Mouse (Mus musculus) forebrain, embryonic 14.5 days (tissue): ENCODE measurements at regions not wholly inside any gene's neighbourhood (a gene's known extent, or its start where the extent isn't known, plus 50 kb on each side); places are given as distances from the start of the nearest gene placed in this dataset.

Experiments used
- ATAC-seq: fragments of 200-750 bp; cut with Nextera tagmentation; 2 replicates; pipeline ENCODE4 v1.8.0; 2017; ENCODE audit warnings: mild to moderate bottlenecking, moderate library complexity
- DNase-seq: peaks from one replicate; pipeline ENCODE4 v3.0.0-alpha.2; 2015; ENCODE audit warnings: low spot score
- H3K27ac ChIP-seq: fragments of 300-500 bp; sonication (generic); 2 replicates; pipeline ENCODE4 v1.5.1; 2014; ENCODE audit warnings: low read depth, mild to moderate bottlenecking, control low read depth, low read length, moderate library complexity
- H3K27me3 ChIP-seq: fragments of 300-500 bp; sonication (generic); replicated peaks from 2 replicates; pipeline ENCODE4 v1.6.1; 2014; ENCODE audit warnings: low read length, control low read depth, mixed read lengths; ENCODE audit not compliant: control insufficient read depth, insufficient read depth
- H3K36me3 ChIP-seq: fragments of 300-500 bp; sonication (generic); 2 replicates; pipeline ENCODE4 v1.6.1; 2014; ENCODE audit warnings: low read length, control low read depth; ENCODE audit not compliant: control insufficient read depth, insufficient read depth
- H3K4me1 ChIP-seq: fragments of 300-500 bp; sonication (generic); 2 replicates; pipeline ENCODE4 v1.6.1; 2014; ENCODE audit warnings: antibody characterized with exemption, low read length, control low read depth; ENCODE audit not compliant: control insufficient read depth, insufficient read depth
- H3K4me2 ChIP-seq: fragments of 300-500 bp; sonication (generic); 2 replicates; pipeline ENCODE4 v1.6.1; 2014; ENCODE audit warnings: mild to moderate bottlenecking, control low read depth, low read length
- H3K4me3 ChIP-seq: fragments of 300-500 bp; sonication (generic); 2 replicates; pipeline ENCODE4 v1.5.1; 2014; ENCODE audit warnings: low read depth, low read length, control low read depth
- H3K9ac ChIP-seq: fragments of 300-500 bp; sonication (generic); 2 replicates; pipeline ENCODE4 v1.6.1; 2014; ENCODE audit warnings: mild to moderate bottlenecking, low read length, control low read depth, moderate library complexity
- H3K9me3 ChIP-seq: fragments of 300-500 bp; sonication (generic); replicated peaks from 2 replicates; pipeline ENCODE4 v1.6.1; 2016; ENCODE audit warnings: low read length, control low read depth, mixed read lengths; ENCODE audit not compliant: control insufficient read depth
- WGBS: fragments of 180-500 bp; shearing (Covaris S2); extraction: QIAGEN DNeasy Blood & Tissue Kit; methylation state at CpG from one replicate; pipeline ENCODE4 v1.1.7; 2014; 5-methylcytosine and 5-hydroxymethylcytosine counted together

GRCm38 (mm10) chr16:28089489-28090134 lies 663.3 kb downstream of the Fgf12 start:
- Histone ChIP-seq H3K4me1 (0 out of 2 replicates have a peak, but pooled peaks cover 4% of the 10 kb centered on the region), H3K4me2 (no peak overlapping the region), H3K36me3 (no peaks in the 10 kb centered on the region), H3K4me3 (no peak overlapping the region), H3K9ac (no peak overlapping the region), H3K9me3 (no peaks in the 10 kb centered on the region), H3K27me3 (no peaks in the 10 kb centered on the region), H3K27ac (peak overlapping the region; percentile 46; the same call in 1 of the 2 replicates)
- WGBS, result 17% methylated on average over 6 of the region's 6 CpGs
- peak; percentile 61 for DNase-seq
- ATAC-seq, result peak; percentile 55

- Histone ChIP-seq H3K4me1 (peaks cover 11% of the 10 kb centered on the region), H3K4me3 (no peak overlapping the region), H3K4me2 (no peak overlapping the region), H3K36me3 (no peaks in the 10 kb centered on the region), H3K27ac (no peak overlapping the region), H3K9me3 (no peaks in the 10 kb centered on the region), H3K27me3 (no peaks in the 10 kb centered on the region), H3K9ac (0 out of 2 replicates have a peak overlapping the region, but pooled peaks have one; percentile 17)
- DNase-seq, result peak; percentile 55
- WGBS, result 48% methylated on average over 9 of the region's 9 CpGs
- peak; percentile 65 for ATAC-seq
These were observed 648.4 kb downstream of the Fgf12 start for GRCm38 (mm10) chr16:28104255-28105076.

GRCm38 (mm10) chr16:28105085-28105484 lies 647.8 kb downstream of the Fgf12 start:
- Histone ChIP-seq H3K36me3 (no peaks in the 10 kb centered on the region), H3K4me1 (peaks cover 14% of the 10 kb centered on the region), H3K27me3 (no peaks in the 10 kb centered on the region), H3K4me3 (no peak overlapping the region), H3K4me2 (no peak overlapping the region), H3K9ac (0 out of 2 replicates have a peak overlapping the region, but pooled peaks have one; percentile 17), H3K27ac (no peak overlapping the region; the same call in 1 of the 2 replicates), H3K9me3 (no peaks in the 10 kb centered on the region)
- 79% methylated on average over 7 of the region's 7 CpGs for WGBS
- DNase-seq (peak; percentile 19), ATAC-seq (peak; percentile 18; the same call in 1 of the 2 replicates)

GRCm38 (mm10) chr16:28105866-28106265 lies 647.0 kb downstream of the Fgf12 start:
- no peaks in the 10 kb centered on the region for H3K36me3 ChIP-seq
- no peak overlapping the region for H3K4me2 ChIP-seq
- no peak overlapping the region for H3K4me3 ChIP-seq
- no peak overlapping the region for H3K9ac ChIP-seq
- no peak for ATAC-seq
- H3K9me3 ChIP-seq, result no peaks in the 10 kb centered on the region
- WGBS, result 9% methylated on average over 7 of the region's 7 CpGs
- DNase-seq, result peak; percentile 36
- no peaks in the 10 kb centered on the region for H3K27me3 ChIP-seq
- no peak overlapping the region for H3K27ac ChIP-seq
- peaks cover 15% of the 10 kb centered on the region for H3K4me1 ChIP-seq

GRCm38 (mm10) chr16:28109771-28110170 lies 643.1 kb downstream of the Fgf12 start:
- DNase-seq, result peak; percentile 21
- WGBS, result 15% methylated on average over 1 of the region's 1 CpGs
- peak; percentile 56 for ATAC-seq
- no peaks in the 10 kb centered on the region for H3K36me3 ChIP-seq
- no peak overlapping the region for H3K9ac ChIP-seq
- H3K4me1 ChIP-seq, result peaks cover 15% of the 10 kb centered on the region
- peaks cover 3% of the 10 kb centered on the region; the same call in 1 of the 2 replicates for H3K9me3 ChIP-seq
- H3K4me3 ChIP-seq, result no peak overlapping the region
- H3K4me2 ChIP-seq, result no peak overlapping the region
- 0 out of 2 replicates have a peak overlapping the region, but pooled peaks have one; percentile 58 for H3K27ac ChIP-seq
- H3K27me3 ChIP-seq, result no peaks in the 10 kb centered on the region
